Mouse (Mus musculus): ENCODE data around the gene Fam129a. TPM values are rescaled to one million over a fixed set of nuclear protein-coding genes. Genes with fewer than 3 reads are reported as not detected.

Gene Fam129a
- polyA plus RNA-seq (2012; rRNA removed), result 0.64 and 1.7 TPM in 2 replicates

DNA sequence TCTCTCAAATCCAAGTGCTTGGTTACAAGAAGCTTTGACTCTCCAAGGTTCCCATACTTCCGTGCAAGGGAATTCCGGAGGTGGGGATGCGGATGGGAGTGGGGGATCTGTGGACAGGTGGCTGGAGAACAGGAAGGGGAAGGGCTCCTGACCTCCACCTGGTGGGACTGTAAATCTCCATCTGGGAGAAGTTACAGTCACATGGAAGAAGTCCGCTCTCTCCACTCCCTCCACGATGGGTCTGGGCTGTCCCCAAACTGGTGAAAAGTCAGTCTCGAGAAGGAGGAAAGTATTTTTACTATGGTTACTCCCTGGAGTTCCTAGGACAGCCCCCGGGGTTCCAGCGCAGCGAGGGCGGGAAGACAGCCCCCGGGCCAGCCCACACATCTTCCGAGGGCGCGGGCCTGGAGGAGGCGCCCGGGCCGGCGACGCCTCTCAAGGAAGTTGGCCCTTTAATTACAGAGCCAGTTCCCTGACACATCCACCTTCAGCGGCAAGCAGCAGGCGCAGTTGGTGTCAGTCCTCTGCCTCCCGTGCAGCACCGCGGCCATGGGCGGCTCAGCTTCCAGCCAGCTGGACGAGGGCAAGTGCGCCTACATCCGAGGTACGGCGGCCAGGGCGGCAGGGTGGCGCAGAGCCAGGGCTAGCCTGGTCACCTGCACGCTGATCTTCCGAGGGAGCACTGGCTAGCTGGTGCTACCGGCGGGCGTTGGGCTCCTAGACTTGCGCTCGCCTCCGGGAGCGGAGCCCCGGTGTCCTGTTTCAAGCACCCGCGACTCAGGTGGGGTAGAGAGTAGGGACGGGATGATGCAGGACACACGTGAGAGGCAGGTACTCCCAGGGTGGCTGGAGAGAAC, at the start of gene Fam129a:
Fam129a (plus strand) TSS at position 206 of the 857 bp plus-strand sequence.

GRCm38 (mm10) chr1:151754881-151755659, 184.1 kb downstream of the Fam129a start, which contains the start of gene Edem3:
TSS of gene Edem3 (plus strand) at chr1:151755371.

Other genes with a start within 250 kb of the Fam129a start
- gene Ivns1abp, start 226.7 kb upstream of the Fam129a start, polyA plus RNA-seq (2012; rRNA removed), result 228 and 273 TPM in 2 replicates
- 21.6 and 23.7 TPM in 2 replicates for gene Swt1, start 142.7 kb upstream of the Fam129a start, polyA plus RNA-seq (2012; rRNA removed)
- 33.2 and 37.4 TPM in 2 replicates for gene Trmt1l, start 142.6 kb upstream of the Fam129a start, polyA plus RNA-seq (2012; rRNA removed)
- 97.9 and 111 TPM in 2 replicates for gene Rnf2, start 70.2 kb upstream of the Fam129a start, polyA plus RNA-seq (2012; rRNA removed)
- gene Edem3, start 184.2 kb downstream of the Fam129a start, polyA plus RNA-seq (2012; rRNA removed), result 18.7 and 19.6 TPM in 2 replicates

Data from central nervous system, embryonic 14 days (tissue).